Mouse (Mus musculus): Measurements from ENCODE around the gene Tcf20. TPM values are rescaled to one million over a fixed set of nuclear protein-coding genes. Genes with fewer than 3 reads are reported as not detected.

Gene Tcf20
- polyA plus RNA-seq, 1 experiment, result 108 TPM

DNA sequence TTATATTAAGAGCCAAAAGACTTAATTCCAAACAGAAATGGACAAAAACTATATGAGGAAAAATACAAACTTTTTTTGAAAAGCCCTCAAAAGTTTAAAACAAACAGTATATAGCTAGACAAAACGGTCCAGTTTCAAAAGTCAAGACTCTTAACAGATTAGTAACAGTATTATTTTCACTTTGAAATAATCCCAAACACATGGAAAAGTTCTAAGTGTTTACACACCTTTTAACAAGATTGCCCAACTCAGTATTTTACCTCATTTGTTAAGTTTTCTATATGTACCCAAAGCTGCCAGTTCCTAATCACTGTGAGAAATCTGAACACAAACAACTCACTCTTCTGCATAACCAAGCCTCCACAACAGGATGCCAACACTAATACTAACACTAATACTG is 124.0 kb downstream of the Tcf20 start:
- Histone ChIP-seq H3K27me3 (ENCODE audit: control insufficient read depth, insufficient read depth, low read length, poor library complexity, severe bottlenecking) (no peaks in the 10 kb centered on the region), H3K9me3 (replicated peaks; ENCODE audit: control insufficient read depth, insufficient read depth, low read length, poor library complexity, severe bottlenecking) (no peaks in the 10 kb centered on the region), H3K36me3 (ENCODE audit: control insufficient read depth, insufficient read depth, low read length, poor library complexity, severe bottlenecking) (no peaks in the 10 kb centered on the region), H3K27ac (ENCODE audit: insufficient read depth, low read length) (no peak overlapping the region), H3K9ac (ENCODE audit: low read depth, poor library complexity, severe bottlenecking) (no peak overlapping the region), H3K4me3 (ENCODE audit: low read depth, low read length) (no peak overlapping the region), H3K4me1 (ENCODE audit: control insufficient read depth, insufficient read depth, low read length) (peaks cover 6% of the 10 kb centered on the region)
- TF ChIP-seq POLR2A (IDR thresholded peaks at IDR 0.05; ENCODE audit: insufficient read depth, low read length), result no peak
- TF ChIP-seq EP300 (IDR thresholded peaks at IDR 0.05; ENCODE audit: insufficient read depth, low read depth, low read length), result no peak
- TF ChIP-seq CTCF (IDR thresholded peaks at IDR 0.05; ENCODE audit: low read depth, low read length), result no peak

DNA sequence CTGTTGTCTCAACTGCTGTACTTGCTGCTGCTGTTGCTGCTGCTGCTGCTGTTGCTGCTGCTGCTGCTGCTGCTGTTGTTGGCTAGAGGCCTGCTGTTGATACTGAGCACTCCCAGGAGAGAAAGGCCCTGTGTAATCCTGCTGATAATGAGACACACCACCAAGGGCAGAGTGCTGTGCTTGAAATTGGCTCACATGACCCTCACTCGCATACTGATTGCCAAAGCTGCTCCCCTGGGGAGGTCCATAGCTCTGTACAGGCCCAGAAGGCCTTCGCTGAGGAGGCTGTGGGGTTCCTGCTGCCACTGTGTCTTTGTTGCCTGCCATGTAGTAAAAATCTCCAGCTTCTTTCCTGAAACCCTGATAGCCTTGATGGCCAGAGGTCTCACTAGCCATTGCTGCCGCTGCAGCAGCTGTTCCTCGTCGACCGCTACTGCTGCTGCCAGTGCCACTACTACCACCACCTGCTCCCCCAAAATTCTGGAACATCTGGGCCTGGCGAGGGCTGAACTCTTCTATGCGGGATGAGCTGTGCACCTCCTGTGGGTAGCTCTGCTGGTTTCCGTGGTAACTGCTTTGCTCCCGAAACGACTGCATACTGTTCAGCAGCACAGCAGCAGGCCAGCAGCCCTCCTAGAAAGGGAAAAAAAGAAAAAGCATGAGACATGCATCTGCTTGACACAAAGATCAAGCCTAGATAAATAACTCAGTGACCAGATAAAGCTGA is 130.9 kb downstream of the Tcf20 start:
- no peak overlapping the region for H3K9ac ChIP-seq (ENCODE audit: low read depth, poor library complexity, severe bottlenecking)
- H3K4me3 ChIP-seq (ENCODE audit: low read depth, low read length), result no peak overlapping the region
- H3K4me1 ChIP-seq (ENCODE audit: control insufficient read depth, insufficient read depth, low read length), result no peaks in the 10 kb centered on the region
- H3K27ac ChIP-seq (ENCODE audit: insufficient read depth, low read length), result no peak overlapping the region
- H3K36me3 ChIP-seq (ENCODE audit: control insufficient read depth, insufficient read depth, low read length, poor library complexity, severe bottlenecking), result peaks cover 45% of the 10 kb centered on the region
- H3K9me3 ChIP-seq (replicated peaks; ENCODE audit: control insufficient read depth, insufficient read depth, low read length, poor library complexity, severe bottlenecking), result no peaks in the 10 kb centered on the region
- TF ChIP-seq CTCF (IDR thresholded peaks at IDR 0.05; ENCODE audit: low read depth, low read length) (no peak), EP300 (IDR thresholded peaks at IDR 0.05; ENCODE audit: insufficient read depth, low read depth, low read length) (no peak)
- H3K27me3 ChIP-seq (ENCODE audit: control insufficient read depth, insufficient read depth, low read length, poor library complexity, severe bottlenecking), result no peaks in the 10 kb centered on the region

DNA sequence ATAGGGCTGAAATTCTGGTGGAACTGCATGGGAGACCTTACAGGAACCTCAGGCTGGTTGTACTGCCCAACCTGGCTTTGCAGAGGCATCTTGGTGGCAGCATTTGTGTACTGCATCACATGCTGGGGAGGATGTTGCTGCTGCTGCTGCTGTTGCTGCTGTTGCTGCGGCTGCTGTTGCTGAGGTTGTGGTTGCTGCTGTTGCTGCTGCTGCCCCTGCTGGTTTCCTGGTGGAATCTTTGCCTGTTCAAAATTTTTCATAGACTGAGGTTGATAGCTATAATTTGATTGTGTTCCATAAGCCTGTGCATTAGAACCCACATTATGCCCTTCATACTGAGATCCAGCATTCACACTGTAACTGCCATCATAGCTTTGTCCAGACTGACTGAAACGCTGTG is 131.6 kb downstream of the Tcf20 start:
- H3K9me3 ChIP-seq (replicated peaks; ENCODE audit: control insufficient read depth, insufficient read depth, low read length, poor library complexity, severe bottlenecking), result no peaks in the 10 kb centered on the region
- H3K27ac ChIP-seq (ENCODE audit: insufficient read depth, low read length), result no peak overlapping the region
- TF ChIP-seq CTCF (IDR thresholded peaks at IDR 0.05; ENCODE audit: low read depth, low read length), result no peak
- no peak for TF ChIP-seq EP300 (IDR thresholded peaks at IDR 0.05; ENCODE audit: insufficient read depth, low read depth, low read length)
- no peak for TF ChIP-seq POLR2A (IDR thresholded peaks at IDR 0.05; ENCODE audit: insufficient read depth, low read length)
- peaks cover 51% of the 10 kb centered on the region for H3K36me3 ChIP-seq (ENCODE audit: control insufficient read depth, insufficient read depth, low read length, poor library complexity, severe bottlenecking)
- no peak overlapping the region for H3K4me3 ChIP-seq (ENCODE audit: low read depth, low read length)
- H3K27me3 ChIP-seq (ENCODE audit: control insufficient read depth, insufficient read depth, low read length, poor library complexity, severe bottlenecking), result no peaks in the 10 kb centered on the region
- H3K9ac ChIP-seq (ENCODE audit: low read depth, poor library complexity, severe bottlenecking), result no peak overlapping the region
- no peaks in the 10 kb centered on the region for H3K4me1 ChIP-seq (ENCODE audit: control insufficient read depth, insufficient read depth, low read length)

DNA sequence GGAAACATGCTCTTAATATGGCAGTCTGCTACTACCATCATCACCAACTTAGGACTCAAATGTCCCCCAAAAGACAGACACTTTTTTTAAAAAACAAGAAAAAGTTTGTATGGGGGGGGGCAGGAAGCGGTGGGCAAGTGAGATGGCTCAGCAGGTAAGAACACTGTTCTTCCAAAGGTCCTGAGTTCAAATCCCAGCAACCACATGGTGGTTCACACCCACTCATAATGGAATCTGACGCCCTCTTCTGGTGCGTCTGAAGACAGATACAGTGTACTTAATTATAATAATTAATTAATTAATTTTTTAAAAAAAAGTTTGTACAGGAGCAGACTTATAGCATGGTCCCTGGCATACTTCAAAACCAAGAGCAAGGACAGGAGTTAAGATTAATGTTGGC is 148.5 kb downstream of the Tcf20 start:
- TF ChIP-seq EP300 (IDR thresholded peaks at IDR 0.05; ENCODE audit: insufficient read depth, low read depth, low read length) (no peak), POLR2A (IDR thresholded peaks at IDR 0.05; ENCODE audit: insufficient read depth, low read length) (no peak), CTCF (IDR thresholded peaks at IDR 0.05; ENCODE audit: low read depth, low read length) (no peak)
- Histone ChIP-seq H3K27ac (ENCODE audit: insufficient read depth, low read length) (no peak overlapping the region), H3K9ac (ENCODE audit: low read depth, poor library complexity, severe bottlenecking) (no peak overlapping the region), H3K4me3 (ENCODE audit: low read depth, low read length) (no peak overlapping the region), H3K9me3 (replicated peaks; ENCODE audit: control insufficient read depth, insufficient read depth, low read length, poor library complexity, severe bottlenecking) (no peaks in the 10 kb centered on the region), H3K4me1 (ENCODE audit: control insufficient read depth, insufficient read depth, low read length) (no peaks in the 10 kb centered on the region), H3K36me3 (ENCODE audit: control insufficient read depth, insufficient read depth, low read length, poor library complexity, severe bottlenecking) (peaks cover 22% of the 10 kb centered on the region), H3K27me3 (ENCODE audit: control insufficient read depth, insufficient read depth, low read length, poor library complexity, severe bottlenecking) (no peaks in the 10 kb centered on the region)

DNA sequence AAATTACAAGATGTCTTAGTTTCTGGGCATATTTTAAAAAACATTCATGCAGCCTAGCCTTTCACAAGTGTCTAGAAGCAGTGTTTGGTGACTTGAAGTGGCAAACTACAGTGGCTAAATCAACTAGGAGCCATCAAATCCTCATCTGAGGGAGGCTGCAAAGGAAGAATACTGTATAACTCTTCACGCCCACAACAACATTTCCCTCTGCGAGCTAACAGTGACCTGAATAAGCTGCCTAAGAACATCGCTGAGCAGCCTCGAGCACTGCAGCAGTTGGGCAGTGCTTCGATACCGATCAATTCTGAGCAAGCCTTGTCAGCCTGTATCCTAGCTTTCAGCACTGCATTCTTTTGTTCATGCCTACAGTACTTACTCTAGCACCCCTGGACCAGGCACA is 157.8 kb downstream of the Tcf20 start:
- Histone ChIP-seq H3K4me3 (ENCODE audit: low read depth, low read length) (no peak overlapping the region), H3K36me3 (ENCODE audit: control insufficient read depth, insufficient read depth, low read length, poor library complexity, severe bottlenecking) (peaks cover 13% of the 10 kb centered on the region), H3K27me3 (ENCODE audit: control insufficient read depth, insufficient read depth, low read length, poor library complexity, severe bottlenecking) (no peaks in the 10 kb centered on the region), H3K27ac (ENCODE audit: insufficient read depth, low read length) (no peak overlapping the region), H3K9me3 (replicated peaks; ENCODE audit: control insufficient read depth, insufficient read depth, low read length, poor library complexity, severe bottlenecking) (no peaks in the 10 kb centered on the region), H3K4me1 (ENCODE audit: control insufficient read depth, insufficient read depth, low read length) (no peaks in the 10 kb centered on the region), H3K9ac (ENCODE audit: low read depth, poor library complexity, severe bottlenecking) (no peak overlapping the region)
- TF ChIP-seq EP300 (IDR thresholded peaks at IDR 0.05; ENCODE audit: insufficient read depth, low read depth, low read length), result no peak
- no peak for TF ChIP-seq POLR2A (IDR thresholded peaks at IDR 0.05; ENCODE audit: insufficient read depth, low read length)
- no peak for TF ChIP-seq CTCF (IDR thresholded peaks at IDR 0.05; ENCODE audit: low read depth, low read length)

DNA sequence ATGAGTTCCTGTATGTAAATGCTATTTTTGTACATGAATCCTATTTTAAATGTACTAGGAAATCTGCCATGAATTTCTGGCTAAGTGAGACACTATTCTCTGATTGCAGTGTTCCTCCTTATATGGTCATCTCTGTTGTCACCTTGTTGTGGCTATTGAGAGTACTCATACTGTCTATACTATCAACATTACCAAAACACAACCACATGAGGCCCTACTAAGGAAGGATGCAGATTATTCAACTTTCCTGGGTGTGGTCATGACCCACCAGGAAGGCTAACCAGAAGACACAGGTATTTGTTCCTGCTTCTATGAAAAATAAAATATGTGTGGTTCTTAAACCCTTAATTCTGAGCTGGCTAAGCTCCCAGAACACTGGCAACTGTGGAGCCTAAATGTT is 161.8 kb downstream of the Tcf20 start:
- H3K27me3 ChIP-seq (ENCODE audit: control insufficient read depth, insufficient read depth, low read length, poor library complexity, severe bottlenecking), result no peaks in the 10 kb centered on the region; the same call in 1 of the 2 replicates
- peaks cover 26% of the 10 kb centered on the region for H3K36me3 ChIP-seq (ENCODE audit: control insufficient read depth, insufficient read depth, low read length, poor library complexity, severe bottlenecking)
- no peaks in the 10 kb centered on the region for H3K4me1 ChIP-seq (ENCODE audit: control insufficient read depth, insufficient read depth, low read length)

More for the DNA sequence above, 161.8 kb downstream of the Tcf20 start:
- no peak overlapping the region for H3K27ac ChIP-seq (ENCODE audit: insufficient read depth, low read length)
- TF ChIP-seq POLR2A (IDR thresholded peaks at IDR 0.05; ENCODE audit: insufficient read depth, low read length), result no peak
- no peak for TF ChIP-seq EP300 (IDR thresholded peaks at IDR 0.05; ENCODE audit: insufficient read depth, low read depth, low read length)
- no peak for TF ChIP-seq CTCF (IDR thresholded peaks at IDR 0.05; ENCODE audit: low read depth, low read length)
- H3K9ac ChIP-seq (ENCODE audit: low read depth, poor library complexity, severe bottlenecking), result no peak overlapping the region
- H3K4me3 ChIP-seq (ENCODE audit: low read depth, low read length), result no peak overlapping the region
- H3K9me3 ChIP-seq (replicated peaks; ENCODE audit: control insufficient read depth, insufficient read depth, low read length, poor library complexity, severe bottlenecking), result no peaks in the 10 kb centered on the region

Measured in ES-Bruce4 (cell line).